Comparison of ENCODE assay signal across 1 mouse cellular context in the genomic region with DNA sequence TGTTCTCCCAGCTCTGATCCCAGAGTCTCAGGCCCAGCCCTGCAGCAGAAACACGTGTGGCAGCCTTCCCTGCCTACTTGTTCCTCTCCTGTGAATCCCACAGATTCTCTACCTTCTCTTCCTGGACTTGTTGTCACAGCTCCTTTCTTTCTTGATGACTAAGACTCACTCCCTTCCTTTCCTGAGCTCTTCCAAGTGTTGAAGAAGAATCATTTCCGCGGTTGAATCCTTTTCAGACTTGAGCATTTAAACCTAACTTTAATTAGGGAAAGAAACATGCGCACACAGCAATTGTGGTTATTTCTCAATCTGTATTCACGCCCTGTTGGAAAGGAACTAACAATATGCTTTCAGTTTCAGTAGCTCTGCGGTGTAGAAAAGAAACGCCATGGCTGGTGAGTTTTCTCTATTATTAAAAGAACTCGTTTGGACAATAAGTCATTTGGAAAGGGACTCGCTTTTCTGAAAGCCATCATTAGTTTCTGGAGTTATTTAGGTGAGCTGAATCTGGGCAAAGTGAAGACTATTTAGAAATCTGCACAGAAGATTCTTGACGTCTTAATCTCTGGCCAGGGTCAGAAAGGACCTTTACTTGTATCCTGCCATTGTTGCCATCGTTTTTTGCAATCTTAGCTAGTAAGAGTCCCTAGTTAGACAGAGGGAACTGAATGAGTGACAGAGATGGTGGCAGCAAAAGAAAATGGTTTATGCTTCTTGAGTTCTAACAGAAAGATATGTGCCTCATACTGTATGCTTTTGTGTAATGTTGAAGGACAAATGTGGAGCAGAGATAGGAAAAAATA.
TF ChIP-seq lines count a peak whose summit lies in the region.

A gene (plus strand): TSS at position 189 of the 803 bp plus-strand sequence.

TF ChIP-seq in CH12.LX, 34 proteins besides CTCF, POLR2A, EP300 and RAD21 (continued from another document):
- TF ChIP-seq CHD2 (IDR thresholded peaks at IDR 0.05; ENCODE audit: low read length) (0 out of 2 replicates have a peak, but pooled peaks have one; percentile 44), KAT2A (IDR thresholded peaks at IDR 0.05; ENCODE audit: insufficient replicate concordance, low read length) (no peak), TBP (conservative IDR thresholded peaks at IDR 0.05; ENCODE audit: low read depth, low read length) (peak; percentile 86)
TF ChIP-seq in CH12.LX: peak in this region for 22.
